Mouse (Mus musculus): ENCODE results near the gene Itprip.

GRCm38 (mm10) chr19:47859180-47859579, 59.9 kb downstream of the Itprip start:
- TF ChIP-seq POLR2A (IDR thresholded peaks at IDR 0.05; ENCODE audit: insufficient read length, low read depth) (no peak), CEBPB (IDR thresholded peaks at IDR 0.05; ENCODE audit: insufficient read depth, poor library complexity, severe bottlenecking) (no peak), MYOD1 (IDR thresholded peaks at IDR 0.05; ENCODE audit: control insufficient read depth in 1 of 3, insufficient read length in 2 of 3, low read depth in 2 of 3) (no peak), TCF12 (IDR thresholded peaks at IDR 0.05; ENCODE audit: insufficient read depth, poor library complexity, severe bottlenecking) (no peak), SRF (IDR thresholded peaks at IDR 0.05; ENCODE audit: control insufficient read depth, insufficient read length, low read depth) (no peak), USF1 (IDR thresholded peaks at IDR 0.05; ENCODE audit: low read depth) (no peak), MAX (IDR thresholded peaks at IDR 0.05; ENCODE audit: low read depth) (no peak), E2F4 (IDR thresholded peaks at IDR 0.05; ENCODE audit: insufficient read depth) (no peak), MYOG (IDR thresholded peaks at IDR 0.05; ENCODE audit: control insufficient read depth in 1 of 3, insufficient read depth in 1 of 3, insufficient read length in 2 of 3, low read depth in 2 of 3) (no peak), REST (IDR thresholded peaks at IDR 0.05; ENCODE audit: insufficient read depth, insufficient read length) (no peak), TCF3 (IDR thresholded peaks at IDR 0.05; ENCODE audit: insufficient read length, low read depth) (no peak)
